Comparison of ENCODE assay signal across 8 mouse cellular contexts in genomic region chrX:36989752-36990404, GRCm38 (mm10). TPM values are rescaled to one million over a fixed set of nuclear protein-coding genes. Genes with fewer than 3 reads are reported as not detected.
DNase-seq lines count a peak whose midpoint lies in the region; ATAC-seq lines count a peak whose summit lies in the region.

No protein-coding gene starts in this region.

- intact Hi-C loops in gastrocnemius, postnatal 36 days (cut with DNase I): no loop called here

- no peaks in the 10 kb centered on the region for H3K27me3 ChIP-seq in heart, embryonic 12.5 days (replicated peaks)
- H3K27me3 ChIP-seq in embryonic facial prominence, embryonic 10.5 days (replicated peaks; ENCODE audit: low read depth, poor library complexity, severe bottlenecking): peaks cover 18% of the 10 kb centered on the region
- no peaks in the 10 kb centered on the region for H3K27me3 ChIP-seq in intestine, embryonic 16.5 days (replicated peaks; ENCODE audit: control insufficient read depth, insufficient read depth, low read length)
- H3K27me3 ChIP-seq in neural tube, embryonic 14.5 days (ENCODE audit: control insufficient read depth, insufficient read depth, low read length): no peaks in the 10 kb centered on the region

- H3K9me3 ChIP-seq in heart, embryonic 12.5 days (replicated peaks): no peaks in the 10 kb centered on the region
- no peaks in the 10 kb centered on the region for H3K9me3 ChIP-seq in embryonic facial prominence, embryonic 10.5 days
- no peaks in the 10 kb centered on the region for H3K9me3 ChIP-seq in intestine, embryonic 16.5 days (ENCODE audit: control insufficient read depth, low read length)
- H3K9me3 ChIP-seq in neural tube, embryonic 14.5 days (ENCODE audit: control insufficient read depth, low read length): no peaks in the 10 kb centered on the region

- H3K36me3 ChIP-seq in heart, embryonic 12.5 days: no peaks in the 10 kb centered on the region
- H3K36me3 ChIP-seq in embryonic facial prominence, embryonic 10.5 days (replicated peaks): no peaks in the 10 kb centered on the region
- no peaks in the 10 kb centered on the region for H3K36me3 ChIP-seq in intestine, embryonic 16.5 days (ENCODE audit: control insufficient read depth, insufficient read depth, low read length)
- H3K36me3 ChIP-seq in neural tube, embryonic 14.5 days (ENCODE audit: control insufficient read depth, insufficient read depth, low read length): no peaks in the 10 kb centered on the region

- 23% methylated on average over 11 of the region's 11 CpGs for WGBS in heart, embryonic 12.5 days
- 20% methylated on average over 7 of the region's 11 CpGs for WGBS in embryonic facial prominence, embryonic 10.5 days
- 25% methylated on average over 7 of the region's 11 CpGs for WGBS in intestine, embryonic 16.5 days
- WGBS in neural tube, embryonic 14.5 days: 32% methylated on average over 9 of the region's 11 CpGs

- 0 out of 2 replicates have a peak overlapping the region, but pooled peaks have one; percentile 68 for H3K27ac ChIP-seq in heart, embryonic 12.5 days (ENCODE audit: poor library complexity, severe bottlenecking)
- peak overlapping the region; percentile 86 for H3K27ac ChIP-seq in embryonic facial prominence, embryonic 10.5 days (replicated peaks)
- no peak overlapping the region for H3K27ac ChIP-seq in intestine, embryonic 16.5 days (ENCODE audit: low read length)
- H3K27ac ChIP-seq in neural tube, embryonic 14.5 days (ENCODE audit: low read depth, low read length): peak overlapping the region; percentile 78

- H3K4me1 ChIP-seq in heart, embryonic 12.5 days (replicated peaks): 0 out of 2 replicates have a peak, but pooled peaks cover 6% of the 10 kb centered on the region
- peaks cover 15% of the 10 kb centered on the region for H3K4me1 ChIP-seq in embryonic facial prominence, embryonic 10.5 days
- no peaks in the 10 kb centered on the region for H3K4me1 ChIP-seq in intestine, embryonic 16.5 days (ENCODE audit: control insufficient read depth, insufficient read depth, low read length)
- H3K4me1 ChIP-seq in neural tube, embryonic 14.5 days (ENCODE audit: control insufficient read depth, insufficient read depth, low read length): peaks cover 4% of the 10 kb centered on the region; the same call in 1 of the 2 replicates

- peak overlapping the region; percentile 90 for H3K9ac ChIP-seq in heart, embryonic 12.5 days
- peak overlapping the region; percentile 68; the same call in 1 of the 2 replicates for H3K9ac ChIP-seq in intestine, embryonic 16.5 days (ENCODE audit: low read depth, low read length)
- peak overlapping the region; percentile 62 for H3K9ac ChIP-seq in neural tube, embryonic 14.5 days (replicated peaks; ENCODE audit: low read depth, low read length)

- peak; percentile 31 for ATAC-seq in heart, embryonic 12.5 days (ENCODE audit: insufficient number of reproducible peaks, low FRiP score)
- peak; percentile 6; the same call in 1 of the 2 replicates for ATAC-seq in intestine, embryonic 16.5 days
- ATAC-seq in neural tube, embryonic 14.5 days (ENCODE audit: low read depth): peak; percentile 38
- no peak for ATAC-seq in monocyte, adult 5-6 weeks (replicated peaks; ENCODE audit: insufficient number of reproducible peaks, low FRiP score, low TSS enrichment, poor library complexity, severe bottlenecking)

- H3K4me2 ChIP-seq in heart, embryonic 12.5 days: peak overlapping the region; percentile 84
- peak overlapping the region; percentile 72 for H3K4me2 ChIP-seq in intestine, embryonic 16.5 days (ENCODE audit: low read depth, low read length)
- peak overlapping the region; percentile 49 for H3K4me2 ChIP-seq in neural tube, embryonic 14.5 days (ENCODE audit: low read depth, low read length)

- DNase-seq in heart, postnatal 4 days: no peak
- peak; percentile 54 for DNase-seq in CD4-positive, CD25-positive, alpha-beta regulatory T cell, adult 2 months (ENCODE audit: low read depth, low spot score)
- DNase-seq in embryonic facial prominence, embryonic 10.5 days (ENCODE audit: low spot score): no peak
- DNase-seq in gastrocnemius, postnatal 36 days: no peak

- H3K4me3 ChIP-seq in heart, embryonic 12.5 days: peak overlapping the region; percentile 75
- H3K4me3 ChIP-seq in embryonic facial prominence, embryonic 10.5 days: peak overlapping the region; percentile 71
- H3K4me3 ChIP-seq in intestine, embryonic 16.5 days (ENCODE audit: low read length): peak overlapping the region; percentile 64
- H3K4me3 ChIP-seq in neural tube, embryonic 14.5 days (ENCODE audit: low read depth, low read length): peak overlapping the region; percentile 50

RNA-seq across cellular contexts. Expression of gene Sept6, which starts 1.7 kb away (rescaled TPM):
- 38.9 and 40.0 TPM in 2 replicates for polyA plus RNA-seq in heart, embryonic 12.5 days (2016; fragmentation: Nextera tagmentation; extraction: Ambion mirVana)
- total RNA-seq in heart, postnatal 4 days (2021): 10 to 100 TPM; 44.5 to 47.9 TPM
- polyA plus RNA-seq in embryonic facial prominence, embryonic 10.5 days (2016; fragmentation: Nextera tagmentation; extraction: Ambion mirVana): 37.5 and 40.5 TPM in 2 replicates
- polyA plus RNA-seq in intestine, embryonic 16.5 days (2015; fragmentation: Nextera tagmentation; extraction: Ambion mirVana): 11.0 and 12.1 TPM in 2 replicates
- polyA plus RNA-seq in neural tube, embryonic 14.5 days (2014; fragmentation: Nextera tagmentation; extraction: Ambion mirVana): 79.6 and 82.8 TPM in 2 replicates
- 1 to 10 TPM; 1.7 to 1.9 TPM for total RNA-seq in gastrocnemius, postnatal 36 days (2021)
- total RNA-seq in monocyte, adult 5-6 weeks (2017): 75.3 to 123 TPM (median 87.1 TPM) in 3 replicates

RNA-seq across cellular contexts. Expression of gene Sowahd, which starts 58.8 kb away (rescaled TPM):
- polyA plus RNA-seq in heart, embryonic 12.5 days (2016; fragmentation: Nextera tagmentation; extraction: Ambion mirVana): 0.86 and 0.88 TPM in 2 replicates
- not detected for total RNA-seq in heart, postnatal 4 days (2021)
- polyA plus RNA-seq in embryonic facial prominence, embryonic 10.5 days (2016; fragmentation: Nextera tagmentation; extraction: Ambion mirVana): not detected in 2 replicates
- polyA plus RNA-seq in intestine, embryonic 16.5 days (2015; fragmentation: Nextera tagmentation; extraction: Ambion mirVana): 0.11 TPM in 2 replicates
- not detected in 2 replicates for polyA plus RNA-seq in neural tube, embryonic 14.5 days (2014; fragmentation: Nextera tagmentation; extraction: Ambion mirVana)
- total RNA-seq in gastrocnemius, postnatal 36 days (2021): not detected
- not detected in 3 replicates for total RNA-seq in monocyte, adult 5-6 weeks (2017)
